Mouse (Mus musculus) gonadal fat pad, adult 2 months (tissue): Measurements from ENCODE around the gene Rnps1. TPM values are rescaled to one million over a fixed set of nuclear protein-coding genes. Genes with fewer than 3 reads are reported as not detected.
"Not testable (repeated sequence)": the region's sequence is repeated elsewhere in the genome, so short reads cannot be mapped to it uniquely, and the experiment has no call there.

Experiments used
- DNase-seq: peaks from one replicate; pipeline ENCODE4 v3.0.0-alpha.2; 2012; ENCODE audit warnings: low read depth
- polyA plus RNA-seq: library from polyadenylated mRNA; depleted of rRNA; stranded (reverse); fragments of >200 nt; gene quantifications from 2 replicates; pipeline ENCODE4 v1.2.3, GENCODE M21; 2012

Rnps1 gene
- polyA plus RNA-seq, 1 experiment: 96.6 TPM

- DNase-seq: no peak
Measured at GRCm38 (mm10) chr17:24427170-24427557, 12.8 kb downstream of the Rnps1 start.

DNA sequence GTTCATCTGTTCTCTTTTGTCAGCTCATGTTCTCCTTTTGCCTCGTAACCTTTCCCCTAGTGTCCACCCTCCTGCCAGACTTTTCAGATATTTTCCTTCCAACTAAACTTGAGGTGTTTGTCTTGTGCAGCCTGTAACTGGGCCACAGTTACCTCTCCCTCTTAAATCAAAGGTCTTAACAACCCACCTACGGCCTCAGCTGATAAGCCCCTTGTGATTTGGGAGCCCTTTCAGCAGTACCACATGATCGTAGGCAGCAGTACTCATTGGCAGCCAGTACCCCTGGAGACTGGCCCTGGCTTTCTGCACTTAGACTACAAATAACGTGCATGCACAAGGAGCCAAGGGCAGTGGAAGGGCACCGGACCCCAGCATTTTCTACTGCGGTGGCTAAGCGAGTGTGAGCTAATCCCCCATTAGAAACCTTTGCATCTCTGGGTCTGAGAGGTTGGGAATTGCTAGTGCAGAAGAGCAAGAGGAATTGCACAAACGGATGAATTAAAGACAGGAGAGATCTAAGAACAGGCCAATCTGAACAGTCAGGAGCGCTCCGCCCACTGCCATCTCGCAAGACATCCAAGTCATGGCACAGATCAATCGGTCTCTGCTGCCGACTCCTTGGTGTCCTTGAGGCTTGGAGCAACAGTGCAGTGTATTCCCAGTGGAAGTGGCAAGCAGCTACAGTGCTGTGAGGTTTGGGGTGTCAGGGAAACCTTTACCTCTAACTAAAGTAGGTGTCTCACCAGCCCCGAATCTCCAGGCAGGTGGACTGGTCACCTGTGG, 15.0 kb downstream of the Rnps1 start:
- no peak for DNase-seq

- DNase-seq: no peak
Measured at GRCm38 (mm10) chr17:24437016-24437415, 22.7 kb downstream of the Rnps1 start.

- DNase-seq: no peak
Measured at GRCm38 (mm10) chr17:24440377-24440776, 26.0 kb downstream of the Rnps1 start.

DNA sequence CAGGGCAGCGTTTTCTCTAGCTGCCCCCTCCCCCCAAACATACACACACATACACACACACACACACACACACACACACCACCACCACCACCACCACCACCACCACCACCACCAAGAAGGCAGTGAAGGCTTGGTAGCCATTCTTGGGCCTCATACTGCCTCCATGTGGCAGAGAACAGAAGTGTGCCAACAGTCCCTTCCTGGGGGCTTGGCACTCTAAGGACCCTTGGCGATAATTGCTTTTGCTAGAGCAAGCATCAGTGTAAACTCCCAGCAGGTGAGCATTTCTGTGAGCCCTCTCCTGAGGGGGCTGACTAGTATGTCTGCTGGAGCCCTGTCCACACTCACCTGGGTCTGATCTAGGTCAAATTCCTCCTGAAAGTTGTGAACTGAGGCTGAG, 26.8 kb downstream of the Rnps1 start:
- no peak for DNase-seq

GRCm38 (mm10) chr17:24442107-24442506, 27.7 kb downstream of the Rnps1 start:
- no peak for DNase-seq

- DNase-seq: peak; percentile 66
Measured at GRCm38 (mm10) chr17:24442632-24443155, 28.3 kb downstream of the Rnps1 start, which contains the start of gene Dnase1l2. Gene Dnase1l2 (minus strand): TSS chr17:24443105.

DNA sequence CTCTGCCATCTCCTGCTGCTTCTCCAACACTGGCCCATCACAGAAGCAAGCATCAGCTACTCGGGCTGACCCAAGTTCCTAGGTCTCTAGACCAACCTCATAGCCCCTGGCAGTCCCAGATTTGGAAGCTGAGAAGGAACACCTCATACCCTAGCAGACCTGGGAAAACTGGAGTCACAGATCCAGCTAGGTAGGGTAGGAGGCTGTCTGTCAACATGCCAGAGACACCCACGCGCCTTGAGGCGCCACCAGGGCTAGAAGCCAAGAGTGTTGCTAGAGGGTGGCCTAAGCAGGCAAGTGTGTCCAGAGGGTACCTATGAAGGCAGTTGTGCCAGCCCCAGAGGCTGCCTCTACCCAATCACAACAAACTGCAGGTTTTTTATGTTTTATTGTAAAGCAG, 29.0 kb downstream of the Rnps1 start:
- DNase-seq: peak; percentile 91

GRCm38 (mm10) chr17:24446590-24446989, 32.2 kb downstream of the Rnps1 start:
- DNase-seq: no peak

DNA sequence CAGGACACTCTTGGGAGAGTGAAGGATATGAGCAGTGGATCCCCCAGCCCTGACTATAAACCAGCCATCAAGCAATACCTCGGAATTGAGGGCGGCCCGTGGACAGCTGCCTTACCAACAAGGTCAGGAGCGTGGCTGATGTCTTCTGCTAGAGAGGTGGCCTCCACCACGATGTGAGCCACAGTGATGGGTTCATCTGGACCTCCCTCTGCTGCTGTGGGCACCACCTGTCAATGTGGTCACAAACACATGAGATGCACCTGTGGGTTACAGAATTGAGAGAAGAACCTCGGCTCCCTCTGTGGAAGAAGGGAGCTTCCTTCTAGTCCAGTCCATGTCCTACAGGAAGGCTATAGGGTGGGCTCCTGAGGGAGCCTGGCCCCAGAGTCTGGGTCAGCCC, 35.1 kb downstream of the Rnps1 start:
- DNase-seq: no peak

DNA sequence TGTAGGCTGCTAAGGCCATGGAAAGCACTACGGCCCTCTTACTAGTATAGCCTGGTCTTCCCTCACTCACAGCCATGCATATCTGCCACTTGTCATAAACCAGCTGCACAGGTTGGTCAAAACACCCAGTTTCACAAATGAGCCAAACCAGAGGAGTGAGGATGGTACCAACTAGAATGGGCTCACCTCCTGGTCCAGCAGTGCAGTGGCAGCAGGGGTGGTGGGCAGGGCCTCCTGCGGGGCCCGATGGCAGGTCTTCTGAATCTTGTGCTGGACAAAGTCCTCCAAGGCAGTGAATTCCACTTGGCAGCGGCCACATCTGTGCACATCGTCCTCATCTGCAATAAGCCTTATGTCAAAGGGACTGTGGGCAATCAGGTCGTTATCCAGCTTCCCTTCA, 36.9 kb downstream of the Rnps1 start:
- no peak for DNase-seq

DNA sequence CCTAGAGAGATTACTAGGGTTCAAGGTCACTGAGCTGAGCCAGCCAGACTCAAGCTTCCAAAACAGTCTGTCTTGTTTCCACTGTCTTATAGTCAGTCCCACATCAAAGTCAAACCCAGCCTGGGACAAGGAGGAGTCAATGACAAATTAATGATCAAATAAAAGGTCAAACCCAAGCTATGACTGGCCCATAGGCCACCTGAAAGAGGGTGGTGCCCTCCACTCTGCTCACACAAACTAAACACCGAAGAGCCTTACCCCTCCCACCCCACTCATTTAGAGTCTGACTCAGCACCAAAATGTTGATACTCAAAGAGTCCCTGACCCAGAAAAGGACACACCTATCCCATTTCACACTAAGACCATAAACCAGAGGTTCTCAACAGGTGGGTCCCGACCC, 39.0 kb downstream of the Rnps1 start:
- no peak for DNase-seq

GRCm38 (mm10) chr17:24454218-24454755, 39.9 kb downstream of the Rnps1 start:
- no peak for DNase-seq

DNA sequence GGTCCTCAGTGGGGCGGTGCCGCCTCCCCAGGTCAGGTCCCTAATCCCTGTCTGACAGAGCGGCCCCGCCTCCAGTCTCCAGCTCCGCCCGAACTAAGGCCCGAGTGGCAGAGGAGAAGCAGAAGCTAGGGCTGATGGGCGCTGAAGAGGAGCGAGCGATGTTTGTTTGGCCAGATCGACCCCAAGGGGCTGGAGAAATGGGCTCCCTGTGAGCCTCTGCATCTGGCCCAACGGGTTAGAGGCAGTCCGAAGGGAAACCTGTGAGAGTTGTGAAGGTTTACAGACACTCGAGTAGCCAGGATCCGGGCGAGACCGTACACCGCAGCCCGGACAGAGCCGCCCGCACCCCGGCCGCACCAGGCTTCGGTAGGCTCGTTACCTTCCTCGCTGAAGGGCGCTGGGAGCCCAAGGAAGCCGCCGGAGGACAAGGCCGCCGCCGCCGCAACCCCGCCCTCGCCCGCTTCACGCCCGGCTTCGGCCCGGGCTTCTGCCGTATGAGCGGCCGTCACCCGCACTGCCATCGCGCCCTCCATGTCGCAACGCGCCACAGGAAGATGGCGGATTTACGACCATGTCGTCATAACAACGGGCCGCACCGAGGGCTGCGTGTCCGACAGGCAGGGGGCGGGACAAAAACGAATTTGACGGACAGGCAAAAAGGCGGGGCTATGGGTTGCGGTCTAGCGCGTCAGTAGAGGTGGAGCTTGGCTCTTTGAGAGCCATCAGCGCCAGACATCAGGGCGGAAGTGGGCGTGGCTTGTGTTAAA, 40.6 kb downstream of the Rnps1 start:
- no peak for DNase-seq

DNA sequence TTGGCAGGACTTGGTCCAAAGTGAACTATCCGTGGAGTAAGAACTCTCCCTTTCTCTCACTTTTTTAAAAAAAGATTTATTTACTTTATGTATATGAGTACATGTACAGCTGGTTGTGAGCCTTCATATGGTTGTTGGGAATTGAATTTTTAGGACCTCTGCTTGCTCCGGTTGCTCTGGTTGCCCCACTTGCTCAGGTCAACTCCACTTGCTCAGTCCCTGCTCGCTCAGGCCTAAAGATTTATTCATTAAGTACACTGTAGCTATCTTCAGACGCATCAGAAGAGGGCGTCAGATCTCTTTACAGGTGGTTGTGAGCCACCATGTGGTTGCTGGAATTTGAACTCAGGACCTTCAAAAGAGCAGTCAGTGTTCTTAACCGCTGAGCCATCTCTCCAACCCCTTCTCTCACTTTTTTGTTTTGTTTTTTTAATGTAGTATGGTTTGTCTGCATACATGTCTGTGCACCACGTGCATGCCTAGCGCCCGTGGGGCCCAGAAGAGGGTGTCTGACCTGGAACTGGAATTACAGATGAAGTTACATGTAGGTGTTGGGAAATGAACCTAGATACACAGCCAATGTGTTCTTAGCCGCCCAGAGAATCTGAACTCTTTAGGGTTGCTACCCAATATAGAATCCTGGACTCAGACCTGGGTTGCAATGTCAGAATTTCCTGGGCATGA, 41.3 kb downstream of the Rnps1 start:
- DNase-seq: not testable (repeated sequence)

DNA sequence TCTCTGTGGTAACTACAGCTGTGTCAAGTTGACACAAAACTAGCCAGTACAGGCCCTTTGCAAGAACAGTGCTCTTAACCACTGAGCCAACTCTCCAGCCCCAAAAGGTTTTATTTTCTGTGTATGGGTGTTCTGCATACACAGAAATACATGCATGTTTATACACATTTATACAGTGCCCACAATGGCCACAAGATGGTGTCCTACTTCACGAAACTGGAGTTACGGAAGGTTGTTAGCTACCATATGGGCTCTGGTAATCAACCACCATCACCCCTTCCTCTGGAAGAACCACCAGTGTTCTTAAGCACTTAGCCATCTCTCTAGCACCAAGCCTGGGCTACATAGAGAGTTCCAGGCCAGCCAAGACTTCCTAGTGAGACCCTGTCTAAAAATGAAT, 47.2 kb downstream of the Rnps1 start:
- no peak for DNase-seq

GRCm38 (mm10) chr17:24462932-24463331, 48.6 kb downstream of the Rnps1 start:
- DNase-seq: no peak

- DNase-seq: no peak
Measured at GRCm38 (mm10) chr17:24463374-24464133, 49.2 kb downstream of the Rnps1 start.

- no peak for DNase-seq
Measured at GRCm38 (mm10) chr17:24468636-24469246, 54.4 kb downstream of the Rnps1 start.

DNA sequence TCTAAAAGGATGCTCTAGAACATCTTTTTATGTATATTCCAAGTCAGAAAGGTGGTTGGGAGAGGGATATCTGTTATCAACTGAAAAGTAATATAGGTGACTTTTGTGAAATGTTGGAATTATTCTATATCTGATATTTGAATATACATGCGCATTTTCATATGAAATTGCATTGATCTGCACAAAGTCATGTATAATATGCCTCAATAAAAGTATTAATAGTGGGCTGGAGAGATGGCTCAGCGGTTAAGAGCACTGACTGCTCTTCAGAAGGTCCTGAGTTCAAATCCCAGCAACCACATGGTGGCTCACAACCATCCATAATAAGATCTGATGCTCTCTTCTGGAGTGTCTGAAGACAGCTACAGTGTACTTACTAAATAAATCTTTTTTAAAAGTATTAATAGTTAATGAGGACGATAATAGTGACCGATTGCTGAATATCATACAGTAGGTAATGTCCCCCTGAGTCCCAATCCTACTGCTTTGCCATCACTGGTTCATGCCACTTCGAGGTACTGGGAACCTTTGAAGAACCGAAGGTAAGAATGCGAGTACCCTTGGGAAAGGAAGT, 55.1 kb downstream of the Rnps1 start:
- no peak for DNase-seq
